Mouse (Mus musculus) layer of hippocampus, adult 2 months (tissue): ENCODE results near the gene Wdr38. TPM values are rescaled to one million over a fixed set of nuclear protein-coding genes. Genes with fewer than 3 reads are reported as not detected.

Source experiments
- DNase-seq, 2 experiments: peaks; one replicate each; pipeline ENCODE4 v3.0.0; 2022; ENCODE audit warnings: low spot score in 2 of 2
- H3K27ac ChIP-seq: fragments of 200-600 bp; 2 replicates; pipeline ENCODE4 v1.8.1; 2022
- H3K4me3 ChIP-seq: fragments of 200-600 bp; 2 replicates; pipeline ENCODE4 v1.8.1; 2022; ENCODE audit warnings: mild to moderate bottlenecking
- CTCF ChIP-seq: fragments of 200-600 bp; conservative IDR thresholded peaks from 2 replicates; pipeline ENCODE4 v1.8.1; 2022; ENCODE audit warnings: antibody characterized with exemption, mild to moderate bottlenecking, moderate library complexity
- total RNA-seq, 2 experiments: library from RNA; stranded (reverse); gene quantifications; 2 replicates each; pipeline ENCODE4 v1.2.3; 2021

The Wdr38 gene
- total RNA-seq, 2 experiments from 2014 or later = 0.47 to 0.69 TPM

DNA sequence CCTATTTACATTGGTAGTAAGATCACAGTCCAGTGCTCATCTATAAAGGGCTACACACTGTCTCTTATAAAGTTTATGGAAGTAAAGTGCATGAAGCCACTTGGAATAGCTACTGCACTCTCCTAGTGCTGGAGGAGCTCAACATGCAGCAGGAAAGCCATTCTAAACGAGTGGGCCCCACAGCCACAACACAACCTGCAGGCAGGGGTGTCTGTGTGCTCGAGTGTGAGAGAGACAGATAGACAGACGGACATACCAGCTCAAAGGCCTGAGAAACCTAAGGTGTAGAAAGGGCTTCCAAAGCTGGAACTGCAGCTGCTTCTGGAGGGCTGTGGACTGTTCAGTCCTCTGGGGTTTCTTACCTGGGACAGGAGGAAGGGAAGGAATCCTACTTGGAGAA is 19.3 kb downstream of the Wdr38 start:
- Histone ChIP-seq H3K4me3 (no peak overlapping the region), H3K27ac (no peak overlapping the region)
- TF ChIP-seq CTCF = no peak
- DNase-seq = no peak

DNA sequence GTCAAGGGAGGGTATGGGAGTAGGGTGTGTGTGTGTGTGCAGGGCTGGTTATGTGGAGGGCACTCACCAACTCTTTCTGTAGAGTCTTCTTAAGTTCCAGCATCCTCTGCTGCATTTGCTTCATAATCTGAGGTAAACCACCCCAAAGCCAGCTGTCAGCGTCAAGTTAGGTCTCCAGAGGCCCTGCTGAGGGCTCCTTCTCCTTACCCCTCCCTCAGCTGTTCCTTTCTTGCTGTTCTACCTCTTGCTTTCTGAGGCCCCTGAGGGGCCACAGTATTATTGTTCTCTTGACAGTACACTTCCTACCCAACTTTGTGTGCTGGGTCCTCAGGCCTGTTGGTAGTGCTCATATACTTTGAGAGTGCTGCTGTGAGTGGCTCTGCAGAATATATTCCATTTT is 22.7 kb downstream of the Wdr38 start:
- DNase-seq = no peak
- TF ChIP-seq CTCF = no peak
- no peak overlapping the region for H3K4me3 ChIP-seq
- H3K27ac ChIP-seq = no peak overlapping the region

DNA sequence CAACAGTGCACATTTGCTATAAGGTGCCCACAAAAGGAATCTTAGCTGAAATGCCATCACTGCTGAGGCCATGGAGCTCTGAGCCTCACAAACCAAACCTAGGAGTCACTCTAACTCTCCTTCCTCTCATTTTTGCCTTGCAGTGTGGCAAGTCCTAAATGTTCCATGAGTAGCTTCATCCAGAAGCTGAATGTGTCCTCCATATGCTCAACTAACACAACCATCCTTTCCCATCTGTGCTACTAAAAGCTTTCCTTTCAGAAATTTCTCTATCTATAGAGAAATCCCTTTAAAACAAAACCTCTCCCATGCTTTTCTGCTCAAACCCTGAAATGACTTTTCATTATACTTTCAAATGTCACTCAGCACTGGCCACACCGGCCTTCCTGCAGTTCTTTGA is 34.3 kb downstream of the Wdr38 start:
- TF ChIP-seq CTCF = no peak
- H3K27ac ChIP-seq = peak overlapping the region; percentile 52; the same call in 1 of the 2 replicates
- peak; percentile 46 for DNase-seq
- no peak overlapping the region for H3K4me3 ChIP-seq

DNA sequence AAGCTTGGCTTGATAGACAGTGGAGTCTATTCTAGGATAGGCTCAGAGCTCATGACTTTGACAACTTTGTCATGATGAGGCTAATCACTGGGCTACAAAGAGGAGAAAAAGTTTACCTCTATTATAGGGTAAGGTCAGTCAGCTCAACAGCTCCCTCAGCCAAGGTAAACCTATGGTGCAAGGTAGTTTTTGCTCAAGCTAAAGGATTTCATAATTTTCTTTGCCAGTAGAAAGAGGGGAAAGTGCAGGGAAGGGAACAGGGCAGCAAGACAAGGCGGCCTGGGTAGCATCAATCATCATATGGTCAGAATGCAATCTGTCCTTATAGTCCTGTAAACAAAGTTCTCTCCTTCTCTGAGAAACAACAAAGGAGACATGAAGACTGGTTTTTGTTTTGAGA is 42.9 kb downstream of the Wdr38 start:
- no peak for DNase-seq
- TF ChIP-seq CTCF = no peak
- no peak overlapping the region for H3K4me3 ChIP-seq
- H3K27ac ChIP-seq = no peak overlapping the region

DNA sequence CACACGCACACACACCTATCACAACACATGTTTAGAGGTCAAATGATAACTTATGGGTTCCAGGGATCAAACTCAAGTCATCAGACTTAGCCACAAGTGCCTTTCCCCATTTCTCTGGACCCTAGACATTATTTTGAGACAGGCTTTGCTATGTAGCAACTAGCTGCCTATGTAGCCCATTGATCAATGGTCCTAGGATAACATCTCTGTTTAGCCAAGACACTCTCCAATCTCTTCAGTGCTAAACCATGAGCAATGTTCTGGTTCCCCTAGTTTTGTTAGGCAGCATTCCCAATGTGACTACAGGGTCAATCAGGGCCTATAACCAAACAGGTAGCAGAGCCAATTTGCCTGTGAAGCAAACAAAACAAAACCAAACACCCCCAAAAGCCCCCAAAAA is 51.2 kb downstream of the Wdr38 start:
- DNase-seq = no peak
- Histone ChIP-seq H3K4me3 (no peak overlapping the region), H3K27ac (no peak overlapping the region)
- TF ChIP-seq CTCF = no peak

Other genes starting within 250 kb of the Wdr38 start
- gene Nr6a1, start 69.8 kb upstream of the Wdr38 start, total RNA-seq = 1 to 10 TPM; 5.6 to 7.0 TPM
- gene Olfml2a, start 65.5 kb upstream of the Wdr38 start, total RNA-seq = 1 to 10 TPM; 1.3 to 1.5 TPM
- gene Arpc5l, start 7.9 kb downstream of the Wdr38 start, total RNA-seq = 10 to 100 TPM; 88.5 to 92.8 TPM
- gene Rpl35, start 8.1 kb downstream of the Wdr38 start, total RNA-seq = 100 to 1,000 TPM; 247 to 255 TPM
- 10 to 100 TPM; 36.2 to 42.5 TPM for gene Golga1, start 68.1 kb downstream of the Wdr38 start, total RNA-seq
- 10 to 100 TPM; 53.8 to 58.7 TPM for gene Scai, start 193.3 kb downstream of the Wdr38 start, total RNA-seq
- 10 to 100 TPM; 62.1 to 66.3 TPM for gene Ppp6c, start 229.0 kb downstream of the Wdr38 start, total RNA-seq